Mouse (Mus musculus): Measurements from ENCODE around the gene Zmiz1. TPM values are rescaled to one million over a fixed set of nuclear protein-coding genes. Genes with fewer than 3 reads are reported as not detected.

Zmiz1 gene
- polyA plus RNA-seq, 1 experiment from 2014 or later: 66.5 TPM

GRCm38 (mm10) chr14:25458111-25459015 is 622 bp upstream of the Zmiz1 start:
- 0 out of 2 replicates have a peak, but pooled peaks cover 2% of the 10 kb centered on the region for H3K27me3 ChIP-seq
- WGBS: under 1% methylated on average over 37 of the region's 37 CpGs
- peaks cover 49% of the 10 kb centered on the region for H3K4me1 ChIP-seq
- H3K27ac ChIP-seq: peak overlapping the region; percentile 99
- H3K9me3 ChIP-seq (replicated peaks): no peaks in the 10 kb centered on the region
- H3K9ac ChIP-seq: peak overlapping the region; percentile 100
- H3K4me3 ChIP-seq: peak overlapping the region; percentile 97
- ATAC-seq (ENCODE audit: low FRiP score): 0 out of 2 replicates have a peak, but pooled peaks have one; percentile 29
- no peaks in the 10 kb centered on the region for H3K36me3 ChIP-seq
- H3K4me2 ChIP-seq (replicated peaks): peak overlapping the region; percentile 93

GRCm38 (mm10) chr14:25459394-25459997 is 511 bp downstream of the Zmiz1 start:
- WGBS: under 1% methylated on average over 69 of the region's 69 CpGs
- Histone ChIP-seq H3K4me1 (peaks cover 60% of the 10 kb centered on the region), H3K4me2 (replicated peaks) (peak overlapping the region; percentile 93)

GRCm38 (mm10) chr14:25459998-25460800 is 1.2 kb downstream of the Zmiz1 start:
- H3K9me3 ChIP-seq (replicated peaks): no peaks in the 10 kb centered on the region
- no peak for ATAC-seq (ENCODE audit: low FRiP score)
- H3K36me3 ChIP-seq: no peaks in the 10 kb centered on the region
- H3K27ac ChIP-seq: peak overlapping the region; percentile 99
- H3K9ac ChIP-seq: peak overlapping the region; percentile 100
- peak overlapping the region; percentile 97 for H3K4me3 ChIP-seq
- WGBS: under 1% methylated on average over 63 of the region's 63 CpGs
- peak overlapping the region; percentile 93 for H3K4me2 ChIP-seq (replicated peaks)
- H3K27me3 ChIP-seq: no peaks in the 10 kb centered on the region
- peaks cover 67% of the 10 kb centered on the region for H3K4me1 ChIP-seq

More at GRCm38 (mm10) chr14:25459394-25459997, 511 bp downstream of the Zmiz1 start:
- Histone ChIP-seq H3K9ac (peak overlapping the region; percentile 100), H3K27me3 (no peaks in the 10 kb centered on the region), H3K9me3 (replicated peaks) (no peaks in the 10 kb centered on the region), H3K4me3 (peak overlapping the region; percentile 97), H3K36me3 (no peaks in the 10 kb centered on the region), H3K27ac (peak overlapping the region; percentile 99)
- peak; percentile 29 for ATAC-seq (ENCODE audit: low FRiP score)

- Histone ChIP-seq H3K4me1 (peaks cover 68% of the 10 kb centered on the region), H3K4me3 (peak overlapping the region; percentile 97), H3K9me3 (replicated peaks) (no peaks in the 10 kb centered on the region), H3K36me3 (no peaks in the 10 kb centered on the region), H3K27ac (peak overlapping the region; percentile 99), H3K9ac (peak overlapping the region; percentile 100), H3K27me3 (no peaks in the 10 kb centered on the region), H3K4me2 (replicated peaks) (peak overlapping the region; percentile 93)
- under 1% methylated on average over 42 of the region's 42 CpGs for WGBS
- ATAC-seq (ENCODE audit: low FRiP score): no peak
Observed at GRCm38 (mm10) chr14:25460801-25461675, 2.1 kb downstream of the Zmiz1 start.

- H3K4me3 ChIP-seq: peak overlapping the region; percentile 97
- H3K4me2 ChIP-seq (replicated peaks): peak overlapping the region; percentile 93
- WGBS: 4% methylated on average over 12 of the region's 12 CpGs
- no peak for ATAC-seq (ENCODE audit: low FRiP score)
- H3K9ac ChIP-seq: peak overlapping the region; percentile 100
- peaks cover 68% of the 10 kb centered on the region for H3K4me1 ChIP-seq
- no peaks in the 10 kb centered on the region for H3K27me3 ChIP-seq
- no peaks in the 10 kb centered on the region for H3K9me3 ChIP-seq (replicated peaks)
- H3K36me3 ChIP-seq: no peaks in the 10 kb centered on the region
- H3K27ac ChIP-seq: peak overlapping the region; percentile 99
Observed at GRCm38 (mm10) chr14:25461676-25462385, 2.8 kb downstream of the Zmiz1 start.

GRCm38 (mm10) chr14:25462975-25463374 is 4.0 kb downstream of the Zmiz1 start:
- Histone ChIP-seq H3K27ac (no peak overlapping the region), H3K36me3 (no peaks in the 10 kb centered on the region), H3K9ac (peak overlapping the region; percentile 13; the same call in 1 of the 2 replicates), H3K4me1 (peaks cover 74% of the 10 kb centered on the region), H3K9me3 (replicated peaks) (no peaks in the 10 kb centered on the region), H3K4me3 (no peak overlapping the region), H3K27me3 (no peaks in the 10 kb centered on the region), H3K4me2 (replicated peaks) (peak overlapping the region; percentile 93)
- ATAC-seq (ENCODE audit: low FRiP score): no peak
- WGBS: 0% methylated on average over 1 of the region's 1 CpGs

- H3K9ac ChIP-seq: no peak overlapping the region
- H3K9me3 ChIP-seq (replicated peaks): no peaks in the 10 kb centered on the region
- H3K4me2 ChIP-seq (replicated peaks): peak overlapping the region; percentile 93
- H3K27me3 ChIP-seq: no peaks in the 10 kb centered on the region
- H3K27ac ChIP-seq: no peak overlapping the region
- no peak for ATAC-seq (ENCODE audit: low FRiP score)
- WGBS: 50% methylated on average over 9 of the region's 9 CpGs
- peaks cover 77% of the 10 kb centered on the region for H3K4me1 ChIP-seq
- H3K4me3 ChIP-seq: no peak overlapping the region
- H3K36me3 ChIP-seq: no peaks in the 10 kb centered on the region
Observed at GRCm38 (mm10) chr14:25463919-25464318, 4.9 kb downstream of the Zmiz1 start.

GRCm38 (mm10) chr14:25464611-25465307 is 5.8 kb downstream of the Zmiz1 start:
- WGBS: 55% methylated on average over 8 of the region's 8 CpGs
- H3K4me3 ChIP-seq: no peak overlapping the region
- peak overlapping the region; percentile 35; the same call in 1 of the 2 replicates for H3K27ac ChIP-seq
- peaks cover 86% of the 10 kb centered on the region for H3K4me1 ChIP-seq
- ATAC-seq (ENCODE audit: low FRiP score): no peak
- peak overlapping the region; percentile 39 for H3K9ac ChIP-seq
- H3K27me3 ChIP-seq: no peaks in the 10 kb centered on the region
- no peaks in the 10 kb centered on the region for H3K9me3 ChIP-seq (replicated peaks)
- H3K4me2 ChIP-seq (replicated peaks): peak overlapping the region; percentile 17
- H3K36me3 ChIP-seq: no peaks in the 10 kb centered on the region

GRCm38 (mm10) chr14:25466361-25466760 is 7.4 kb downstream of the Zmiz1 start:
- Histone ChIP-seq H3K9ac (no peak overlapping the region), H3K9me3 (replicated peaks) (no peaks in the 10 kb centered on the region), H3K4me3 (no peak overlapping the region), H3K4me2 (replicated peaks) (no peak overlapping the region), H3K27ac (no peak overlapping the region), H3K27me3 (no peaks in the 10 kb centered on the region), H3K4me1 (peaks cover 99% of the 10 kb centered on the region), H3K36me3 (no peaks in the 10 kb centered on the region)
- ATAC-seq (ENCODE audit: low FRiP score): no peak
- 81% methylated on average over 4 of the region's 4 CpGs for WGBS

GRCm38 (mm10) chr14:25467911-25468668 is 9.1 kb downstream of the Zmiz1 start:
- H3K4me2 ChIP-seq (replicated peaks): no peak overlapping the region
- H3K9ac ChIP-seq: no peak overlapping the region
- no peaks in the 10 kb centered on the region for H3K36me3 ChIP-seq
- peaks cover 99% of the 10 kb centered on the region for H3K4me1 ChIP-seq
- no peak overlapping the region for H3K4me3 ChIP-seq
- H3K27me3 ChIP-seq: no peaks in the 10 kb centered on the region
- no peaks in the 10 kb centered on the region for H3K9me3 ChIP-seq (replicated peaks)
- no peak for ATAC-seq (ENCODE audit: low FRiP score)
- no peak overlapping the region for H3K27ac ChIP-seq
- 80% methylated on average over 10 of the region's 10 CpGs for WGBS

Measured in hindbrain, embryonic 12.5 days (tissue).